Mouse (Mus musculus) cerebellum, adult 9-10 months (tissue): Measurements from ENCODE around the gene Ankrd13a.

ENCODE experiments used
- DNase-seq: peaks from one replicate; pipeline ENCODE4 v3.0.0; 2022

The Ankrd13a gene

GRCm38 (mm10) chr5:114774403-114775051 is at the start of gene Ankrd13a:
Gene Ankrd13a (plus strand): TSS chr5:114774677.
- DNase-seq = peak; percentile 94

DNA sequence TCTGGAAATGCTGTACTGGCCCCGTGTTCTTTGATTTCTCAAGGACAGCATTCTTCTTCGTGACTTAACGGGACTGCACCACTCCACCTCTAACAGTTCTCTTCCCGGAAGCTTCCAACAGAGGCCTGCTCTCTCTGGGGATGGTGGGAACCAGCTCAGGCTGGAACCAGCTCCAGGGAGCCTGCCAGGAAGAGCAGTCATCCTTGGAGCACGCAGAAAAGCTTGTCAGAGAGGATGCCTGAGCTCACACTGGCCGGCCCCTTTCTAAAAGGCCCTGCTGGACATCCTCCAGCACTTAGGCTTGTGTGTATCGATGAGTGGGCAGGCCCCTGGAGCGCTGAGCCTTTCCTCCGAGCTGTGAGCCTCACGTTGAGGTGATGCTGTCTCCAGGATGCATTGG is 46.3 kb upstream of the Ankrd13a start:
- no peak for DNase-seq

- no peak for DNase-seq
Observed at GRCm38 (mm10) chr5:114730129-114730528, 44.3 kb upstream of the Ankrd13a start.

- DNase-seq = no peak
Observed at GRCm38 (mm10) chr5:114731498-114731897, 43.0 kb upstream of the Ankrd13a start.

- DNase-seq = no peak
Observed at GRCm38 (mm10) chr5:114731969-114732368, 42.5 kb upstream of the Ankrd13a start.

DNA sequence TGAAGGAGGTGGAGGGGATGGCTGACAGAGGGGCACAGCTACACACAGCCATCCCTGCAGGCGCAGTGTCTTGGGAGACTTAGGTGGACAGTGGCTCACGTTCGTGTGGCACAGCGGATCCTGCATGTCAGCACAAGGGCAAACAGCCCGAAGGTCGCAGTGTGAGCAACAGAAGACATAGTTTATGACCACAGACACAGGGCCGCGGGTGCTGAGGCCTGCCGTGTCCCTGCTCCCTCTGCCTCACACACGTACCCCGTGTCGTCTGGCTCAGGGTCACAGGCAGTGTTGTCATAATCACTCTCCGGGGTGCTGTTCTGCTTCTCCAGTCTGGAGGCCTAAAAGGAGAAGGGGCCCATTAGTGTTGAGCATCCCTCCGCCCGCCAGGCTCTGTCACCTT is 40.9 kb upstream of the Ankrd13a start:
- DNase-seq = no peak

GRCm38 (mm10) chr5:114737090-114737887 is 37.2 kb upstream of the Ankrd13a start:
- DNase-seq = peak; percentile 69

GRCm38 (mm10) chr5:114738707-114739241 is 35.7 kb upstream of the Ankrd13a start:
- peak; percentile 68 for DNase-seq

GRCm38 (mm10) chr5:114740595-114740994 is 33.9 kb upstream of the Ankrd13a start:
- DNase-seq = no peak

DNA sequence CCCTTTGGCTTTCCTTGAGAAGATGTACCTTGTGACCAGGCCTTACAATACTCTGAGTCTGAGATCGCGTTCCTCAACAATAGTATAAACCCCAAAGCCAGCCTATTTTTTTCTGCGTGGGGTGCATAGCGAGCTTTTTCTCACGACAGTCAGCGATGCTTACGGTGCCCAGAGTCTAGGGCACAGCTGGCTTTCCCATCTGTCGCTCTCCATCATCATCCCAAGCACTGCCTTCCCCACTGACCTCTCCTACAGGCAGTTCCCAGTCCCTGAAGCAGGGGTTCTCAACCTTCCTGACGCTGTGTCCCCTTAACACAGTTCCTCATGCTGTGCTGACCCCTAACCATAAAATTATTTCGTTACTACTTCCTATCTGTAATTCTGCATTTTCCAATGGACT is 31.9 kb upstream of the Ankrd13a start:
- no peak for DNase-seq

DNA sequence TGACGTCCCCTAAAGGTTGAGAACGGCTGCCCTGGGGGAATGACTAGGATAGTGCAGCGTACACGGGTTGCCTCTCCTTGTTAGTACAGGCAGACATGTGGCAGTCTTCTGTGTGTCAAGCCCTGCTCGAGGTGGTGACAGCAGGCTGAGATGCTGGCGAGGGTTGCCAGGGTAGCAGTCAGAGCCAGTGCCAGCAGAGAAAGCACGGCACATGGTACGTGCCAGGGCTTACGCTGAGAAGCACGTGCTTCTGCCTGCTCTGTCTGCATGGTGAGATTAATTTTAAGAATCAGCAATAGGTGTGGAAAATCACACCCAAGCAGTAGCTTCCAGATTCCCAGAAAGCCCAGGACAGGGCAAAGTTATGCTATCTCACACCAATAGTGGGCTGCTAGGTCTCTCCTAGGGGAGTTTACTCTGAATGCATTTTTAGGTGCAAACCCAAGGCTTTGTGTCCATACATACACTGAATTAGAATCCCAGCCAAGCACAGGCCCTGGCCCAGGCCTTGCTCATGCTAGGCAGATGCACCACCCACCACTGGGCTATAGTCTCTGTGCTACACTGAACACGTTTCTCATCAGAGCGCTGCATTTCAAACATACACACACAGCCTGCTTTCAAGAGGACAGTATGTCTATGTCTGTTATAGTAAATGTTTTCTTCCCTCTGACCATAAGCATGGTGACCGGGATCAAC is 31.3 kb upstream of the Ankrd13a start:
- DNase-seq = peak; percentile 82

DNA sequence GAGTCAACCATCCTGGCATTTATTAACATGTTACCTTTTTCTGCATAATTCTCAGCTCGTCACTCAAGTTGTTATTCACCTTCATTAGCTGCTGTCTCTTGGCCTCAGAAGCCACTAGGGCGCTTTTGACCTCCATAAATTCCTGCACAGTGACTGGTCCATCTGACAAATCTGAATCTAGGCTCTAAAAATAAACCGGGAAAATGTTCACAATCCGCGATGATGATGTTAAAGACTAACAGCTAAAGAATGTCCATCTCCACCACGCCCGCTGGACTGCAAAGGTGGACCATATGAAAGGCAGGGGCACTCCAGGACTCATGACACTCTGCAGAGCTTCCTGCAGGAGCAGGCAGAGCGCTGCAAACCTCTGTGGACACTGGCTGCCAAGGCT is 30.8 kb upstream of the Ankrd13a start:
- DNase-seq = no peak

DNA sequence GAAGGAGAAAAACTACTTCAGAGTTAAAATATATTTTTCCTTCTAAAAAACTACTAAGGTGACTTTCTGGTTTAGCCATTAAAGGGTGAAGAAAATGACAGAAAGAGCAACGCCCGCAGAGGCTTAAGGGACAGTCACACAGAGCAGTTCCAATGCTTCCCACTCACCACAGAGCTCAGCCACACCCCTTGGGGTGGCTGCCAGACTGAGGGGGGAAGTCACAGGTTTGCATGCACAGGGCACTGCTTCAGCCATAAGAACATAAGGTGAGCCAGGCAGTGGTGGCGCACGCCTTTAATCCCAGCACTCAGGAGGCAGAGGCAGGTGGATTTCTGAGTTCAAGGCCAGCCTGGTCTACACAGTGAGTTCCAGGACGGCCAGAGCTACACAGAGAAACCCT is 28.9 kb upstream of the Ankrd13a start:
- no peak for DNase-seq

DNA sequence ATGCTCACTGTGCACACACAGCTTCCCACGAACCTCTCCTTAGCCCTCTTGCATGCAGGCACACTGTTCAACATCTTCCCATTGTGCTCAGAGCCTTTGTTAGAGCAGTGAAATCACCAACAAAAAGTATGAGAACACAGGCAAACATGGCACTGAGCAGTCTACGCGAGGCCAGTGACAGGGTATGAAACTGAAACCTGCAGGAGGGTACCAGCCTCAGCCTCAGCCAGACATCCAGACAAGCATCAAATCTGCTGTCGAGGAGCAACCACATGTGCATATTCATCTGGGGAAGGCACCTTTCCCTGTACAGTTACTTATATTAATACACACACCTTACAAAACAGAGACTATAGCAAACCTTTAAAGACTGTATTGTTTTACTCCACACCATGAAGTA is 27.6 kb upstream of the Ankrd13a start:
- DNase-seq = no peak

- no peak for DNase-seq
Observed at GRCm38 (mm10) chr5:114747521-114747920, 27.0 kb upstream of the Ankrd13a start.

DNA sequence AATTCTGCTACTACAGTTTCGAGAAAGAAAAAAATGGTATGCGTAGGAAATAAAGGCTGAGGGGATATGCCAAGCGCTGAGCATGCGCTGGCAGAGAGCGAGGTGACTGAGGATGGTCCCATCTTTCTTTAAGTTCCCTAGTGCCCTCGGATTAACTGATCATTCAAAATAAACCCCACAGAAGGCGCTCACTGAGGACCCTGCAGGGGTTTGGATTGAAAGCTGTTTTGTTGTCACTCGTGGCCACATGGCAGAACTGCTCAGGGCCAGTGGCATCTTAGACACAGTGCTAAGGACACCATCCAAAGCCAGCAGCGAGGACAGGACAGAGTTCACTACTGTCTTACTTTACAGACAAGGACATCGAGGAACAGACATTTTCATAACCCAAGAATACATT is 24.2 kb upstream of the Ankrd13a start:
- no peak for DNase-seq

DNA sequence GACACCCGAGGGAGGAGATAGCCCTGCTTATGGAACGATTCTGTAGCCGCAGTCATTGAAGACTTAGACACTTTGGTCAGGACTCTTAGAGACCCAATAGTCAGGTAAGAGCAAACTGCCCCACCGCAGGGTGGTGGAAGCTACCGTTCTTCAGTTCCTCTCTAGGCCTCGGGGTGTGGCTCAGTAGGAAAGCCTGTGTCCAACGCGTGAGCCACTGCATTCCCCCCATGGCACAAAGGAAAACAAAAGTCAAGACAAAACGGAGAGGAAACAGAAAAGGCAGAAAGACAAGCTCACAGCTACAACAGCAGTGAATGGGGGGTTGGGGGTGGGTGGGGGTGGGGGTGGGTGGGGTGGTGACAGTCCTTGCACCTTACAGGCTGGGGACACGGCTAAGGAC is 22.1 kb upstream of the Ankrd13a start:
- DNase-seq = no peak

- DNase-seq = peak; percentile 96
Observed at GRCm38 (mm10) chr5:114753384-114753783, 21.1 kb upstream of the Ankrd13a start.

DNA sequence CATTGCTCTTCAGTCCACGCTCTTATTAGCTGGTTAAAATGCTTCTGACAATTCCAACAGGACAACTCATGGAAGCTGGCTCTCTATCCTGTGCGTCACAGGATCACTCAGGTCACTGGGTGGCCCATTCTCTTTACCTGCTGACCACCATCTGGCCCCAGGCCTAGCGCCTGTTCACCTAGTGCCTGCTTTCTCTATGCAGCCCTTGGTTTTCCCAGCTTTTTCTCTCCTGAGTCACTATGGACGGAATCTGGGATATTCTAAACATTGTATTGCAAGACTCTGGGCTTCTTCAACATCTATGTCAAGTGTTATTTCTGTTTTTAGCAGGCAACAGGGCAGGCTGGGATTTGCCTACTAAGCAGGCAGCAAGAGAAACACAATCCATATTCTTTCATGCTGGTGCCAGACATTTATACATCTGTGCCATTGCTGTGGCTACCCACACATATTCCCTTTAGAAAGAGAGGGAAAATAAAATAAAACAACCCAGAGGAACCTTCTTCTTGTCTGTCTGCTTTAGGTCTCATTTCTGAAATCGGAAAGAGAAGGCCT is 14.9 kb upstream of the Ankrd13a start:
- no peak for DNase-seq

GRCm38 (mm10) chr5:114761980-114762379 is 12.5 kb upstream of the Ankrd13a start:
- no peak for DNase-seq

- peak; percentile 92 for DNase-seq
Observed at GRCm38 (mm10) chr5:114764812-114765735, 9.4 kb upstream of the Ankrd13a start.

- no peak for DNase-seq
Observed at GRCm38 (mm10) chr5:114766686-114767085, 7.8 kb upstream of the Ankrd13a start.
